Mouse (Mus musculus): ENCODE measurements around the gene Myo1h.
A peak's percentile ranks its signal among the peaks of the same experiment; 100 is the strongest.

Gene Myo1h

GRCm38 (mm10) chr5:114296693-114297631 lies 8.0 kb downstream of the Myo1h start:
- DNase-seq: no peak

- peak; percentile 5 for DNase-seq
Observed at GRCm38 (mm10) chr5:114298212-114298894, 9.4 kb downstream of the Myo1h start.

DNA sequence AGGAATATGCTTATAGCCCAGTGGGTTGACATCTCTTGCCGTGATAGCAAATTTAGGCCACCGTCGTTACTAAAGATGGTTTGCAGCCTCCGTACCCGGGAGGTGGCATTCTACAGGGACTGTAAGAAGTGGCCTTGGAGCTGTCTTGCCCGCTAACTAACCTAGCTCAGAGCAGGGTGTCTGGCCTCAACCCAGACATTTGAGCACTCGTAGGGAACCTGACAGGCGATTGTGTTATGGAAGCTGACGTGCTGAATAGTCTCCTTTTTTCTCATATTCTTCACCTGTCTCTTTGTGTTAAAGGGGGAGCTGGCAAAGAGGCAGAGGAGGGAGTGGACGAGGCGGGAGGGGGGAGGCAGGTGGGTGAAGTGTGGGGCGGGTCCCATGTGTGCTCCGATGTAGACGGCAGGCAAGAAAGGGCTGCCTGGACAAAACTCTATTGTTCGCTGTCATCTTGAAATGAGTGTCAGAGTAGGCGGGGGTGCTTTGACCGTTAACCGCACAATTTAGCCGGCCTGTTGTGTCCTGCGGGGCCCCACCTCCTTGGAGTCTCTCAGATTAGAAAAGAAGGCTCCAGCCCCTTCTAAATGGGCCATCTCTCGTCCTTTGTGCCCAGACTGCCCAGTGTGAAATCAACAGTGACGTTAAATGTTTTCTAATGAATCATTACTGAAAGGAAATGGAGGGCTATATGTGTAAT lies 10.3 kb downstream of the Myo1h start:
- DNase-seq: no peak

- DNase-seq: no peak
Observed at GRCm38 (mm10) chr5:114299883-114300610, 11.1 kb downstream of the Myo1h start.

- no peak for DNase-seq
Observed at GRCm38 (mm10) chr5:114303166-114303565, 14.2 kb downstream of the Myo1h start.

GRCm38 (mm10) chr5:114306496-114306895 lies 17.5 kb downstream of the Myo1h start:
- DNase-seq: no peak

DNA sequence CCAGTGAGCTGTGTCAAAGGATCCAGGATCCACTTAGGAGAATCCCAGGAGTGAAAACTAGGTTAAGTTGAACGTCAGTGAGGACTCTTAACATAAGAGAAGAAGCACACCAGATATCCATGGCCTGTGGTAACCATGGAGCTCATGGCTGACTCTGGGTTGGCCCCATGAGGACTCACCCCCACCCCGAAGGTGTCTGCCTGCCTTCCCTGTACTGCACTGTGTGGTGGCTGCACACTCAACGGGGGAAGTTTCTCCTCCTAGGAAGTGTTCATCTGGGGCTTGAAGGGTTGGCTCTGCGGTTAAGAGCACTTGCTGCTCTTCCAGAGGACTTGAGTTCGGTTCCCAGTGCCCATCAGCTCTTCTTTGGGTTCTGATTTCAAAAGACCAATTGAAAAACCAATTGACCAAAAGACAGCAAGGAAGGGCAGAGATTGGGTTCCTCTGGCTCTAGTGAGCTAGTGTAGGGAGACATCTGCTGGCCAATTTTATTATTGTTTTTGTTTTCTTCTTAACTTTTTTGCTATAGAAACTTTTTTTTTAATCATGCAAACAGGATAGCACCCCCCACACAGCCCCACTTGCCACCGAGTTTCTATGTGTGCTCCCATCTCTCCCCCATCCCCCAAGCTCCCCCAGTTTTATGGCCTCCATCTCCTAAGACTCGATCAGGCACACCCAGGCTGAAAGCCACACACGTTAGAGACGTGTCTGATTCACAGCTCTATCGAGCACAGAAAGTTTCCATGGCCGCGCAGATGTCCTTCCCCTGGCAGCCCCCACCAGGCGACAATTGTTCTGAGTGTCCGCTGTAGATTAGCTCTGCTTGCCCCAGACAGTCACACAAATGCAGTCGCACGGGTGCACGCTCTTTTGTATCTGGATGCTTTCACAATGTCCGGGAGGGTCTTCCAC lies 20.1 kb downstream of the Myo1h start:
- no peak for DNase-seq

DNA sequence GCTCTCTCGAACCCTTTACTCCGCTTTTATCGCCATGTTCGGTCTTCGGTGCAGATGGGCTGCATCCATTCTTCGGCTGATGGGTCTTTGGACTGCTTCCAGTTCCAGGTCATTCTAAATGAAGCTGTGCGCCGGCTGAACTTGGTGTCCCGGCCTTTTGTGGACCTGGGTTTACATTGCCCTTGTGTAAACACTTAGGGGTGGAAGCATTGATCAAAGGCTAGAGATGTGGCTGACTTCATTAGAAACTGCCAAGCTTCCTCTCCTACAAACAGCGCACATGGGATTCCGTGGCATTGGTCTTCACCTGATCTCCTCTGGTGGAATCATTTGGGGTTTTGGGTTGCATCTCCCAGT lies 20.7 kb downstream of the Myo1h start:
- DNase-seq: no peak

DNA sequence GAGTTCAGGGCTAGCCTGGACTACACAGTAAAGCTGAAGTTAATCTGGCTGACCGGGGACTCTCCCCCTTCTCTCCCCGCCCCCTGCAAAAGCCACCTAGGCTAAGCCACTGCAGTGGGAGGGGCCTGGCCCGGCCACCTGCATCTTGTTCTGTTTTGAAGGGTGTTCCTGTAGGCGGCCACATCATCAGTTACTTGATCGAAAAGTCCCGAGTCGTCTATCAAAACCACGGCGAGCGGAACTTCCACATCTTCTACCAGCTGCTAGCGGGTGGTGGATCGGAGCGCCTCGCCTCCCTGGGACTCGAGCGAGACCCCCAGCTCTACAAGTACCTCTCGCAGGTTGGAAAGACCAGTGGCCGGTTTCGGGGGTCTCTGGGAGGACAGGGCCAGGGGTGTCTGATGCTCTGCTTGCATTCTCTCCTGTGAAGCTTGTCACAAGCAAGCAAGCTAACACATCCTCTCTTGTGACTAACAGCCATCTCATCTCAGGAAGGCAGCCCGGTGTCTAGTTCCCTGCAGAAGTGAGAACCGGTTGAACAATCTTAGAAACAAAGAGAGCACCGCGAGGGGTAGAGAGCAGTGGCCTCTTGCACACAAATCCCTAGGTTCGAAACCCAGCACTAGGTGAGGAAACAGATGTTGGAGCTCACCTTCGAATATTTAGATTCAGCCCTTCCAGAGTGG lies 34.3 kb downstream of the Myo1h start:
- no peak for DNase-seq

DNA sequence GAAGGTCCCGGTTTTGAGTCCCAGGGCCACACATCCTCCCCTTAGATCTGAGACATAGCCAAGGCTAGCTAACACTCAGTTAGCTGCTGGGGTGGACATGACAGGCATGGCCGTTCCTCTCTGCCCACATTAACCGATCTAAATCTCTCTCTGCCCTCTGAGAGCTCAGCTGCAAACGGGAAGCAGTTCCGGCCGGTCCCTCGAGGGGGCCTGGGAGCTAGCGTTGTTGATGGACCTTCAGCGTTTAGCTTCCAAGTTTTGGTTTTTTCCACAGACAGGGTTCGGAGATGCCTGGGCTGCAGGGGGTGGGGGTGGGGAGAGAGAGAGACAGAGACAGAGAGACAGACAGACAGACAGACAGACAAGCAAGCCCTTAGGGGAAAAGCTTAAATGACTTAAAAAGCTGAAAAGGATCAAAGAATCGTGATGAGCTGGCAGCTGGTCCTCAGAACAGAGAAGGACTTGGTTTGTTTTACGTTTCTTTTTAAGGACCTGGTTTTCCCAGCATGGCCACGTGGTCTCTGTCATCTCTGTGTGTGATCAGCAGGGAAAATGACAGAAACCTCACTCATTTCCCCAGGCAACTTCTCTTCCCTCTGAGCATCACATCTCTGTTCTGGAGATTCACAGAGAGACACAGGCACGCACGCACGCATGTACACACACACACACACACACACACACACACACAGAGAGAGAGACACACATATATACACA lies 35.0 kb downstream of the Myo1h start:
- DNase-seq: no peak

- no peak for DNase-seq
Observed at GRCm38 (mm10) chr5:114342996-114343395, 54.0 kb downstream of the Myo1h start.

DNA sequence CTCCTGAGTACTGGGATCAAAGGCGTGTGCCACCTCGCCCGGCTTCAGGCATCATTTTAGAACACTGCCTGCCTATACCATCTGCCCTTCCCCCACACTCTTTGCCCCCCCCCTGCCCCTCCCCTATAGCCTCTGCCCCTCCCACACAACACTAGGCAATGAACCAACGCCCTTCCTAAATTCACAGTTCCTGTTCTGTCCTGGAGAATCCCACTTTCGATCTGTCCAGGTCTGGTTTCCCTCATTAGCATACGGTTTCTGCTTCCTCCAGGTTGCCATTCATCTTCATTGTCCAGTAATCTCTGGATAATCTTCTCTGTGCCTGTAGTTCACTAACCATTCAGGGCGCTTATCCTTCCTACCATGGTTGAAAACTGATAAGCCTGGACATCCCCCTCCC lies 54.6 kb downstream of the Myo1h start:
- no peak for DNase-seq

DNA sequence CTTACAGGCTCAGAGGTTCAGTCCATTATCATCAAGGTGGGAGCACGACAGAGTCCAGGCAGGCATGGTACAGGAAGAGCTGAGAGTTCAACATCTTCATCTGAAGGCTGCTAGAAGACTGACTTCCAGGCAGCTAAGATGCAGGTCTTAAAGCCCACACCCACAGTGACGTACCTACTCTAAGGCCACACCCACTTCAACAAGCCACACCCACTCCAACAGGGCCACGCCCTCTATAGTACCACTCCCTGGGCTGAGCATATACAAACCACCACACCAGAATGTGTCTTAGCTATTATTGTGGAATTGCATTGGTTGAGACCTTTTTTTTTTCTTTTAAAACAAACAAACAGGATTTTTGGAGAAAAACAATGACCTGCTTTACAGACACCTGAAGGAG lies 56.6 kb downstream of the Myo1h start:
- DNase-seq: no peak

- no peak for DNase-seq
Observed at GRCm38 (mm10) chr5:114347005-114347404, 58.0 kb downstream of the Myo1h start.

- no peak for DNase-seq
Observed at GRCm38 (mm10) chr5:114351490-114351889, 62.5 kb downstream of the Myo1h start.

GRCm38 (mm10) chr5:114356250-114356935 lies 67.4 kb downstream of the Myo1h start:
- DNase-seq: no peak

DNA sequence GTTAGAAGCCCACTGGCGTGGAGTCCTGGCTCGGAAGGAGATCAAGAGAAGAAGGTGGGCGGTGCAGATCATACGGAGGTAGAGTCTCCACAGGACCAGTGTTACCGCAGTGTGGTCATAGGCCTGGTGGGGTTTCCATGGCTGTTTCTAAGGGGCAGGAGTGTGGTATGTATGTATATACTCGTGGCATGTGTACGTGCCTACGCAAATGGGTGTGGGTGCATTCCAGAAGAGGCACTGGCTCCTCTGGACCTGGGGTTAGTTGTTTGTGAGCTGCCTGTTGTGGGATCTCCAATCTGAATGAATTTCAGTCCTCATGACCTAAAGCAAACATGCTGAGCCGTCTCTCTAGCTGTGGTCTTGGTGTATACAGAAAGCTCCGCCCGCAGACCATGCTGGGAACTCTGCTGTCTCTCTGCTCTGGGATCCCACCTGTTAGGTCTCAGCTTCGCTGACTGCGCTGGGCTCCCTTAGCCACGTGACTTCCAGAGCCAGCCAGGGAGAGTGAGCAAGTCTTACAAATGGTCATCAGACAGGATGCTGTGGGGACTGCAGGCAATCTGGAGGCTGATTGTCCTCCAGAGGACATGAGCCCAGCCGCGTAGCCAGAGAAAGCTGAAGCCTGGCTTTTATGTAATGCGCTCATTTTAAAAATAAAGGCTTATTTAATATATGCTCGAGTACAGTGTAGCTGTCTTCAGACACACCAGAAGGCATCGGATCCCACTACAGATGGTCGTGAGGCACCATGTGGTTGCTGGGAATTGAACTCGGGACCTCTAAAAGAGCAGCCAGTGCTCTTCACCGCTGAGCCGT lies 68.2 kb downstream of the Myo1h start:
- no peak for DNase-seq

DNA sequence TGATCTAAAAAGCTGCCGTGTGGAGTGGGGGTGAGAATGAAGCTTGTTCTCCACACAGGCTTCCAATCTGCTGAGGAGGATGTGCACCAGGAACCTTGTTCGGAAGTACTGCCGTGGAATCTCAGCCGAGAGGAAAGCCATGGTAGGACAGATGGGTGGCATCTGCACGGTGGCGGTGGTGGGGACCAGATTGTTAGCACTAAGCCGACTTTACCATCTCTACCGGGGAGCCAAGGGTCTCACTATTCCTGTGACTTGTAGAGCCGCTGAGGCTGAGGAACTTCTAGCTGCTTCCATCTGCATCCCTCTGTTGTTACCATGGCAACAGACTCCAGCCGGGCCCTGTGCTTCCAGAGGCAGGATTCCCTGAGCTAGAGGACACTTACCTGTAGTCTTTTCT lies 69.9 kb downstream of the Myo1h start:
- no peak for DNase-seq

GRCm38 (mm10) chr5:114359586-114359985 lies 70.6 kb downstream of the Myo1h start:
- DNase-seq: no peak

All from cerebellum, adult 11 months (tissue).